Mouse (Mus musculus): ENCODE data around the gene Rbbp9. TPM values are rescaled to one million over a fixed set of nuclear protein-coding genes. Genes with fewer than 3 reads are reported as not detected.

Rbbp9 gene
- polyA plus RNA-seq, 1 experiment from 2014 or later: 65.5 TPM

- Histone ChIP-seq H3K27me3 (replicated peaks; ENCODE audit: low read depth, poor library complexity, severe bottlenecking) (no peaks in the 10 kb centered on the region), H3K36me3 (replicated peaks) (peaks cover 87% of the 10 kb centered on the region)
These were observed 6.0 kb downstream of the Rbbp9 start for GRCm38 (mm10) chr2:144544630-144545029.

GRCm38 (mm10) chr2:144543670-144544069, 7.0 kb downstream of the Rbbp9 start:
- Histone ChIP-seq H3K4me1 (0 out of 2 replicates have a peak, but pooled peaks cover 3% of the 10 kb centered on the region), H3K27ac (replicated peaks) (no peak overlapping the region), H3K4me3 (no peak overlapping the region), H3K36me3 (replicated peaks) (peaks cover 95% of the 10 kb centered on the region), H3K27me3 (replicated peaks; ENCODE audit: low read depth, poor library complexity, severe bottlenecking) (no peaks in the 10 kb centered on the region), H3K9me3 (no peaks in the 10 kb centered on the region)
- DNase-seq (ENCODE audit: low spot score): no peak
- 90% methylated on average over 6 of the region's 6 CpGs for WGBS

More at GRCm38 (mm10) chr2:144544630-144545029, 6.0 kb downstream of the Rbbp9 start:
- no peak for DNase-seq (ENCODE audit: low spot score)
- Histone ChIP-seq H3K27ac (replicated peaks) (no peak overlapping the region), H3K4me1 (peaks cover 8% of the 10 kb centered on the region; the same call in 1 of the 2 replicates), H3K9me3 (no peaks in the 10 kb centered on the region), H3K4me3 (no peak overlapping the region)
- 94% methylated on average over 6 of the region's 6 CpGs for WGBS

- Histone ChIP-seq H3K9me3 (no peaks in the 10 kb centered on the region), H3K4me1 (no peaks in the 10 kb centered on the region), H3K27ac (replicated peaks) (no peak overlapping the region), H3K36me3 (replicated peaks) (peaks cover 96% of the 10 kb centered on the region), H3K27me3 (replicated peaks; ENCODE audit: low read depth, poor library complexity, severe bottlenecking) (no peaks in the 10 kb centered on the region), H3K4me3 (no peak overlapping the region)
- WGBS: 90% methylated on average over 4 of the region's 4 CpGs
- DNase-seq (ENCODE audit: low spot score): no peak
These were observed 9.4 kb downstream of the Rbbp9 start for GRCm38 (mm10) chr2:144541246-144541645.

- Histone ChIP-seq H3K4me1 (no peaks in the 10 kb centered on the region), H3K9me3 (no peaks in the 10 kb centered on the region), H3K27me3 (replicated peaks; ENCODE audit: low read depth, poor library complexity, severe bottlenecking) (no peaks in the 10 kb centered on the region), H3K4me3 (no peak overlapping the region), H3K27ac (replicated peaks) (no peak overlapping the region), H3K36me3 (replicated peaks) (peaks cover 100% of the 10 kb centered on the region)
- 95% methylated on average over 7 of the region's 7 CpGs for WGBS
- DNase-seq (ENCODE audit: low spot score): no peak
These were observed 13.5 kb downstream of the Rbbp9 start for GRCm38 (mm10) chr2:144537123-144537522.

- peaks cover 18% of the 10 kb centered on the region for H3K4me1 ChIP-seq
- H3K27ac ChIP-seq (replicated peaks): peak overlapping the region; percentile 94
- H3K27me3 ChIP-seq (replicated peaks; ENCODE audit: low read depth, poor library complexity, severe bottlenecking): peaks cover 17% of the 10 kb centered on the region
- no peaks in the 10 kb centered on the region for H3K9me3 ChIP-seq
- peak overlapping the region; percentile 98 for H3K4me3 ChIP-seq
- H3K36me3 ChIP-seq (replicated peaks): peaks cover 29% of the 10 kb centered on the region
- DNase-seq (ENCODE audit: low spot score): no peak
- WGBS: under 1% methylated on average over 25 of the region's 25 CpGs
These were observed 22.9 kb downstream of the Rbbp9 start for GRCm38 (mm10) chr2:144527821-144528174.

GRCm38 (mm10) chr2:144526981-144527820, 23.5 kb downstream of the Rbbp9 start, which contains the start of the genes Dzank1 and Polr3f:
Dzank1 (minus strand) TSS chr2:144527414.
Polr3f (plus strand) TSS chr2:144527718.
- Histone ChIP-seq H3K27ac (replicated peaks) (peak within 1 kb of the TSS; percentile 94), H3K36me3 (replicated peaks) (peaks cover 23% of the 10 kb centered on the region), H3K4me3 (peak within 1 kb of the TSS; percentile 98), H3K4me1 (peaks cover 18% of the 10 kb centered on the region), H3K27me3 (replicated peaks; ENCODE audit: low read depth, poor library complexity, severe bottlenecking) (peaks cover 17% of the 10 kb centered on the region), H3K9me3 (no peaks in the 10 kb centered on the region)
- DNase-seq (ENCODE audit: low spot score): peak; percentile 96
- 2% methylated on average over 56 of the region's 56 CpGs for WGBS

- Histone ChIP-seq H3K4me1 (peaks cover 18% of the 10 kb centered on the region), H3K36me3 (replicated peaks) (peaks cover 11% of the 10 kb centered on the region), H3K27ac (replicated peaks) (no peak overlapping the region), H3K4me3 (no peak overlapping the region), H3K27me3 (replicated peaks; ENCODE audit: low read depth, poor library complexity, severe bottlenecking) (peaks cover 17% of the 10 kb centered on the region), H3K9me3 (no peaks in the 10 kb centered on the region)
- WGBS: 57% methylated on average over 10 of the region's 10 CpGs
- no peak for DNase-seq (ENCODE audit: low spot score)
These were observed 24.8 kb downstream of the Rbbp9 start for GRCm38 (mm10) chr2:144525856-144526255.

- Histone ChIP-seq H3K27ac (replicated peaks) (no peak overlapping the region), H3K27me3 (replicated peaks; ENCODE audit: low read depth, poor library complexity, severe bottlenecking) (no peaks in the 10 kb centered on the region), H3K36me3 (replicated peaks) (no peaks in the 10 kb centered on the region), H3K4me3 (no peak overlapping the region), H3K4me1 (no peaks in the 10 kb centered on the region), H3K9me3 (no peaks in the 10 kb centered on the region)
- no peak for DNase-seq (ENCODE audit: low spot score)
- 80% methylated on average over 3 of the region's 3 CpGs for WGBS
These were observed 30.9 kb downstream of the Rbbp9 start for GRCm38 (mm10) chr2:144519772-144520171.

- Histone ChIP-seq H3K4me1 (no peaks in the 10 kb centered on the region), H3K36me3 (replicated peaks) (no peaks in the 10 kb centered on the region), H3K27ac (replicated peaks) (no peak overlapping the region), H3K4me3 (no peak overlapping the region), H3K27me3 (replicated peaks; ENCODE audit: low read depth, poor library complexity, severe bottlenecking) (no peaks in the 10 kb centered on the region), H3K9me3 (no peaks in the 10 kb centered on the region)
- 83% methylated on average over 3 of the region's 3 CpGs for WGBS
- no peak for DNase-seq (ENCODE audit: low spot score)
These were observed 36.0 kb downstream of the Rbbp9 start for GRCm38 (mm10) chr2:144514619-144515018.

GRCm38 (mm10) chr2:144502134-144502533, 48.5 kb downstream of the Rbbp9 start:
- H3K36me3 ChIP-seq (replicated peaks): no peaks in the 10 kb centered on the region
- no peaks in the 10 kb centered on the region for H3K27me3 ChIP-seq (replicated peaks; ENCODE audit: low read depth, poor library complexity, severe bottlenecking)
- 89% methylated on average over 6 of the region's 6 CpGs for WGBS
- no peak overlapping the region for H3K27ac ChIP-seq (replicated peaks)
- H3K4me3 ChIP-seq: no peak overlapping the region
- no peak for DNase-seq (ENCODE audit: low spot score)
- H3K9me3 ChIP-seq: no peaks in the 10 kb centered on the region
- no peaks in the 10 kb centered on the region for H3K4me1 ChIP-seq

Other genes starting within 250 kb of the Rbbp9 start
- gene Ovol2, start 218.7 kb downstream of the Rbbp9 start, polyA plus RNA-seq (2016; fragmentation: Nextera tagmentation; extraction: Ambion mirVana): 0.71 and 1.0 TPM in 2 replicates
- gene Kat14, start 181.9 kb downstream of the Rbbp9 start, polyA plus RNA-seq (2016; fragmentation: Nextera tagmentation; extraction: Ambion mirVana): 63.6 and 65.7 TPM in 2 replicates
- 0.52 TPM in 1 of 2 replicates, not detected in the other for gene Pet117, start 181.9 kb downstream of the Rbbp9 start, polyA plus RNA-seq (2016; fragmentation: Nextera tagmentation; extraction: Ambion mirVana)
- 0.83 and 1.5 TPM in 2 replicates for gene Dzank1, start 23.5 kb downstream of the Rbbp9 start, polyA plus RNA-seq (2016; fragmentation: Nextera tagmentation; extraction: Ambion mirVana)
- 34.6 and 36.0 TPM in 2 replicates for gene Polr3f, start 23.2 kb downstream of the Rbbp9 start, polyA plus RNA-seq (2016; fragmentation: Nextera tagmentation; extraction: Ambion mirVana)
- 117 and 118 TPM in 2 replicates for gene Sec23b, start 5.4 kb upstream of the Rbbp9 start, polyA plus RNA-seq (2016; fragmentation: Nextera tagmentation; extraction: Ambion mirVana)
- gene Smim26, start 43.2 kb upstream of the Rbbp9 start, polyA plus RNA-seq (2016; fragmentation: Nextera tagmentation; extraction: Ambion mirVana): 30.8 and 34.0 TPM in 2 replicates
- gene Dtd1, start 49.0 kb upstream of the Rbbp9 start, polyA plus RNA-seq (2016; fragmentation: Nextera tagmentation; extraction: Ambion mirVana): 36.9 and 43.1 TPM in 2 replicates